Mouse (Mus musculus): ENCODE measurements around the gene Atrx.

Gene Atrx

DNA sequence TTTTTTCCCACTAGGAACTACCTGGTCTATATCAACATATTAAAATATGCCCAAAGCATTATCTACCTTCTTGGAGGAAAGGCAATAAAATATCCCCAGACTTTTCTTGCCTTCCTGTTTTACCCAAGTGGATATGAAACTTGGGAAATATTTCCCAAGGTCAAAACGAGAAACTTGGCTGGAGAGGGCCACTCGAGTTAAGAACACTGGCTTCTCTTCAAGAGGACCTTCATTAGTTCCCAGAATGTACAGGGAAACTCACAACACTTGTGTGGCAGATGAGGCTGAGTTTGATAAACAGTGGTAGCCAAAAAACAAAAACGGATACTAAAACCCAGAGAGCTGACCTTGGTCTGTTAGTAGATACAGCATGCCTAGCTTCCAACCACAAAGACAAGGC, 17.5 kb downstream of the Atrx start:
- H3K27me3 ChIP-seq (ENCODE audit: control insufficient read depth, insufficient read depth, low read length, poor library complexity, severe bottlenecking), result no peaks in the 10 kb centered on the region
- no peak for DNase-seq (ENCODE audit: low read depth, low spot score)
- no peaks in the 10 kb centered on the region for H3K36me3 ChIP-seq (ENCODE audit: control insufficient read depth, insufficient read depth, low read length, poor library complexity, severe bottlenecking)

- DNase-seq (ENCODE audit: low read depth, low spot score), result no peak
- no peaks in the 10 kb centered on the region for H3K36me3 ChIP-seq (ENCODE audit: control insufficient read depth, insufficient read depth, low read length, poor library complexity, severe bottlenecking)
- no peaks in the 10 kb centered on the region for H3K27me3 ChIP-seq (ENCODE audit: control insufficient read depth, insufficient read depth, low read length, poor library complexity, severe bottlenecking)
Measured at GRCm38 (mm10) chrX:105901611-105902010, 27.6 kb downstream of the Atrx start.

DNA sequence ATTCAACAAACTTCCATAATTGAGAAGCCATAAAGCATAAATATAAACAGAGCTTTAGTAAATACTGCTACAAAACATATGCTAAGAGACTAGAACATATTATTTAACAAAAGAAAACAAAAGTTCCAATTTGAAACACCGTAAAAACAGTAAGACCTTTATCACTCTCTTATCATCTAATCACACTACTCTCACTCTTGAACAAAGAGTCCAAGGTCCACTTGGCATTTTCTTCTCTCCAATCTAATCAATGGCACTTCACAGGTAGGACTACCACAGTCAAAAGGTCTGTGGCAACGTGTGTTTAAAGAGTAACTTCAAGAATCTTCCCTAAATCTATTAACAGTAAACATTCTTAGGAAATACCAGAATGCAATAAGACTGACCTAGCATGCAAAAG, 42.3 kb downstream of the Atrx start:
- H3K27me3 ChIP-seq (ENCODE audit: control insufficient read depth, insufficient read depth, low read length, poor library complexity, severe bottlenecking), result no peaks in the 10 kb centered on the region
- no peak for DNase-seq (ENCODE audit: low read depth, low spot score)
- H3K36me3 ChIP-seq (ENCODE audit: control insufficient read depth, insufficient read depth, low read length, poor library complexity, severe bottlenecking), result no peaks in the 10 kb centered on the region

DNA sequence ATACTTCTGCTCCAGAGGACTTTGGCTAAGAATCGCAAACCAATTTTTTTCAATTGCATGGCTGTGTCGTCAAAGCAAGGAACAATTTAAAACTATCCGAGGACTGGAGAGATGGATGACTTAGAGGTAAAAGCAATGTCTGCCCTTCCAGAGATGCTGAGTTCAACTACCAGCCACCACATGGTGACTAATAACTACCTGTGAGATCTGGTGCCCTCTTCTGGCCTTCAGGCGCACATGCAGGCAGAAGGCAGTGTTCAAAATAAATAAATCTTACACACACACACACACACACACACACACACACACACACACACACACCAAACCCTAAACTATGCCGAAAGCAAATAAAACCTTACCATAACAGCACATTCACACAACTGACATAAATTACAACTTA, 64.8 kb downstream of the Atrx start:
- peak; percentile 49 for DNase-seq (ENCODE audit: low read depth, low spot score)
- 0 out of 2 replicates have a peak, but pooled peaks cover 1% of the 10 kb centered on the region for H3K36me3 ChIP-seq (ENCODE audit: control insufficient read depth, insufficient read depth, low read length, poor library complexity, severe bottlenecking)
- no peaks in the 10 kb centered on the region for H3K27me3 ChIP-seq (ENCODE audit: control insufficient read depth, insufficient read depth, low read length, poor library complexity, severe bottlenecking)

DNA sequence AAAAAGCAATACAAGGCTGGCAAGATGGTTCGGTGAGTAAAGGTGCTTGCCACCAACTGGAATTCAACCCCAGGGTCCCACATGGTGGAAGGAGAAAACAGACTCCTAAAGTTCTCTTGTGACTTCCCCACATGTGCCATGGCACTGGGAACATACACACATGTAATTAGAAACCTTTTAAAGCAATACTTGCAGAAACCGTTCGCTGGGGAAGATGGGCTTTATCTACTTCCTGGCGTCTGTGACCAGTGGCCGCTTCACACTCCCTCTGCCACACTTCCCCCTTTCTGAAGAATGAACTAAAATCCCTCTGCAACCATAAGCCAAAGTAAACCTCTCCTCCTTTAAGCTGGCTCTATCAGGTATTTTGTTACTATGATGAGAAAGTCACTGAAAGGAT, 104.7 kb downstream of the Atrx start:
- DNase-seq (ENCODE audit: low read depth, low spot score), result no peak
- H3K27me3 ChIP-seq (ENCODE audit: control insufficient read depth, insufficient read depth, low read length, poor library complexity, severe bottlenecking), result no peaks in the 10 kb centered on the region
- peaks cover 3% of the 10 kb centered on the region for H3K36me3 ChIP-seq (ENCODE audit: control insufficient read depth, insufficient read depth, low read length, poor library complexity, severe bottlenecking)

GRCm38 (mm10) chrX:105794806-105795403, 134.3 kb downstream of the Atrx start:
- Histone ChIP-seq H3K27me3 (ENCODE audit: control insufficient read depth, insufficient read depth, low read length, poor library complexity, severe bottlenecking) (no peaks in the 10 kb centered on the region), H3K36me3 (ENCODE audit: control insufficient read depth, insufficient read depth, low read length, poor library complexity, severe bottlenecking) (no peaks in the 10 kb centered on the region; the same call in 1 of the 2 replicates)
- DNase-seq (ENCODE audit: low read depth, low spot score), result no peak

DNA sequence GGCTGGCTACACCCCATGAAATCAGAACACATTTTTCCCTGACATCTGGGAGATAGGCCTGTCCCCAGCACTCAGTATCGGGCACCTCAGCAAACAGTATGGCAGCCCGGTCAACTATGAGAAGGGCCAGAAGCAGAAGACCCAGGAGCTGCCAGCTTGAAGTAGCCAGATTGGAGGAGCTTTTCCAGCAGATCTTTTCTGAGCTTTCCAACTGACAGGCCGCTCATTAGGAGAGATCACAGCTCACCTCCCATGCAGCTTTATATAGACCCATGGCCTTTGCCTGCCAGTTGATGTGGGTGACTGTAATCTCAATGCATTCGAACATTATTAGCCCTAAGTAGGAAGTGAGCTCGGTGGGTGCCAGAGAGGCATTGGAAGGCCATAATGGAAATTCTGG, 155.9 kb downstream of the Atrx start:
- no peaks in the 10 kb centered on the region for H3K36me3 ChIP-seq (ENCODE audit: control insufficient read depth, insufficient read depth, low read length, poor library complexity, severe bottlenecking)
- DNase-seq (ENCODE audit: low read depth, low spot score), result no peak
- H3K27me3 ChIP-seq (ENCODE audit: control insufficient read depth, insufficient read depth, low read length, poor library complexity, severe bottlenecking), result no peaks in the 10 kb centered on the region

DNA sequence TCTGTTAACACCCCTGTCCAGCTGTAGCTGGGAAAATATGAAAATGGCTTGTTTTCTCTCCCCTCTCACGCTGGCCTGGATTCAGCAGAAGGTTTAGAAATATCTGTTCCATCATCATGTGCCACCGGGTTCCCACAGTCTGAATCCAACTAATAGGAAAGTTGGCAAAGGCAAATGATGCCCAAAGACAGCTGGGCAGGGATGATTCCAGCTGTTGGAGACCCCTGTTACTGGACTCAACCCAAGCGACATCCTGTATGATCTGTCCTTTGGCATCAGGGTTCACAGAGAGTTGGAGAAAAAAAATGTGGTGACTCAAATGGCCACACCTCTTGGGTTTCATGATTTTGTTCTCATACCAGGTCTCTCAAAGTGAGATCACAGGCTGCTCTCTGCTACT, 161.3 kb downstream of the Atrx start:
- no peaks in the 10 kb centered on the region for H3K27me3 ChIP-seq (ENCODE audit: control insufficient read depth, insufficient read depth, low read length, poor library complexity, severe bottlenecking)
- DNase-seq (ENCODE audit: low read depth, low spot score), result no peak
- H3K36me3 ChIP-seq (ENCODE audit: control insufficient read depth, insufficient read depth, low read length, poor library complexity, severe bottlenecking), result no peaks in the 10 kb centered on the region

DNA sequence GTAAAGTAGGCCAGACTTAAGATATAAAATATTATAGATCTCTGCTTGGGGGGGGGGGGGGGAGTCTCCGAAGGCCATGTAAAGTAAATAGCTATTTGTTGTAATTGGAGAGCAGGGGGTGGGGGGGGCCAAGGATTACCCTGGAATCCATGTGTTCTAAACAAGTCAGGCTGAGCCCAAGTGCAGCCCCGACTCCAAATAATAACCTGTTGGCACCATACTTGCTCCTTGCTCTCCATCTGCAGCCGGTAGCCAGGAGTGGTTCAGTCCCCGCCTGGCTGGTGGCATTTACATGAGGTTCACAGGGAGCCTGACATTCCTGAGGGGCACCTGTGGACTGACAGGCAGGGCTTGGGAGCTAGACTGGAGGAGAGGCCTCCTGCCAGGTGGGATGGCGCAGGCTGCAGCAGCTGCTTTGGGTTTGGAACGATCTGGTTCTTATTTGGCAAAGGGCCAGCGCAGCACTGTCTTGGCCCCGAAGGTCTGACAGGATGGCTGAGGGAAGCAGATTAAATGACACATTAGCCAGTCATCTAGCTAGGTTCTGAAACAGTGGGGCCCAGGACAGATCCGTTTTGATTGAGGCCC, 161.9 kb downstream of the Atrx start:
- Histone ChIP-seq H3K27me3 (ENCODE audit: control insufficient read depth, insufficient read depth, low read length, poor library complexity, severe bottlenecking) (no peaks in the 10 kb centered on the region), H3K36me3 (ENCODE audit: control insufficient read depth, insufficient read depth, low read length, poor library complexity, severe bottlenecking) (no peaks in the 10 kb centered on the region)
- DNase-seq (ENCODE audit: low read depth, low spot score), result no peak

GRCm38 (mm10) chrX:105766013-105766412, 163.2 kb downstream of the Atrx start:
- Histone ChIP-seq H3K27me3 (ENCODE audit: control insufficient read depth, insufficient read depth, low read length, poor library complexity, severe bottlenecking) (no peaks in the 10 kb centered on the region), H3K36me3 (ENCODE audit: control insufficient read depth, insufficient read depth, low read length, poor library complexity, severe bottlenecking) (no peaks in the 10 kb centered on the region)
- no peak for DNase-seq (ENCODE audit: low read depth, low spot score)

DNA sequence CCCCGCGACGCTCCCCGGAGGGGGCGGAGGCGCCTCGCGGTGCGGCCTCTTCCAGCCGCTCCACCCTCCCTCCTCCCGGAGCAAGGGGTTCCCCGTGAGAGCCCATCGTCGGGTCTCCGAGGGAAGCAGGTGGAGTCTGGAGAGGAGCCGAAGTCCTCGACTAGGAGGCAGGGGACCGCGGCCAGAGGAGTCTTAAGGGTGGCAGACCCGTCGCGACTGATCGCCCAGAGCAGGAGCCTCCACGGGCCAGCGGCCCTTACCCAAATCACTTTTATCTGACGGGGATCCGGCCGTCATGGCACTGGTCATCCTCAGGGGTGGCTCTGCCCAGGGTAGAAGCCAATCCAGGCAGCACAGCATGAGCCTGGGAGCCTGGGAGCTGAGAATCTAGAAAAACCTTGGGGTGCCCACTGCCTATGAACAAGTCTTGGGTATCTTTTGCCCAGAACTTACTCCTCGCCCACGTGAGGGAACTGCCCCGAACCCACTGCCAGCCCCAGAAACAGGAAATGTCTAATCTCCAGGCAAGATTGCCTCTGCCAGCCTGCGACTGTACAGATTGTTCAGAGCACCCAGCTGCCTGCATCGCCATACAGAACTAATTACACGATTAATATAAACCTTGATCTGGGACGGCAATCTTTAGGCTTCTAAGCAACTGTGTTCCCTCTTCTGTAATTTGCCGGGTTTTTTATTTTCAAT, 164.0 kb downstream of the Atrx start:
- H3K36me3 ChIP-seq (ENCODE audit: control insufficient read depth, insufficient read depth, low read length, poor library complexity, severe bottlenecking), result no peaks in the 10 kb centered on the region
- no peaks in the 10 kb centered on the region for H3K27me3 ChIP-seq (ENCODE audit: control insufficient read depth, insufficient read depth, low read length, poor library complexity, severe bottlenecking)
- DNase-seq (ENCODE audit: low read depth, low spot score), result peak; percentile 18

- DNase-seq (ENCODE audit: low read depth, low spot score), result peak; percentile 14
- Histone ChIP-seq H3K27me3 (ENCODE audit: control insufficient read depth, insufficient read depth, low read length, poor library complexity, severe bottlenecking) (no peaks in the 10 kb centered on the region), H3K36me3 (ENCODE audit: control insufficient read depth, insufficient read depth, low read length, poor library complexity, severe bottlenecking) (no peaks in the 10 kb centered on the region)
Measured at GRCm38 (mm10) chrX:105764162-105765004, 164.8 kb downstream of the Atrx start, which contains the start of gene Fgf16. Gene Fgf16, plus strand, starts transcription at chrX:105764279.

GRCm38 (mm10) chrX:105763612-105764011, 165.6 kb downstream of the Atrx start:
- no peaks in the 10 kb centered on the region for H3K36me3 ChIP-seq (ENCODE audit: control insufficient read depth, insufficient read depth, low read length, poor library complexity, severe bottlenecking)
- peak; percentile 2 for DNase-seq (ENCODE audit: low read depth, low spot score)
- no peaks in the 10 kb centered on the region for H3K27me3 ChIP-seq (ENCODE audit: control insufficient read depth, insufficient read depth, low read length, poor library complexity, severe bottlenecking)

GRCm38 (mm10) chrX:105762847-105763527, 166.2 kb downstream of the Atrx start:
- DNase-seq (ENCODE audit: low read depth, low spot score), result peak; percentile 4
- Histone ChIP-seq H3K27me3 (ENCODE audit: control insufficient read depth, insufficient read depth, low read length, poor library complexity, severe bottlenecking) (no peaks in the 10 kb centered on the region), H3K36me3 (ENCODE audit: control insufficient read depth, insufficient read depth, low read length, poor library complexity, severe bottlenecking) (no peaks in the 10 kb centered on the region)
